Mouse (Mus musculus) myocyte (in vitro differentiated cells): Measurements from ENCODE around the gene Galnt3. TPM values are rescaled to one million over a fixed set of nuclear protein-coding genes. Genes with fewer than 3 reads are reported as not detected.

ENCODE experiments used
- H3K27me3 ChIP-seq: one replicate; pipeline ENCODE4 v1.6.1; 2011; ENCODE audit not compliant: control insufficient read depth, insufficient read depth, insufficient read length
- H3K36me3 ChIP-seq: one replicate; pipeline ENCODE4 v1.6.1; 2011; ENCODE audit not compliant: control insufficient read depth, insufficient read depth
- H3K4me2 ChIP-seq: one replicate; pipeline ENCODE4 v1.6.1; 2011; ENCODE audit warnings: low read depth, control low read depth
- H3K4me3 ChIP-seq: one replicate; pipeline ENCODE4 v1.5.1; 2011; ENCODE audit warnings: mild to moderate bottlenecking, control low read depth, moderate library complexity
- H3K79me2 ChIP-seq: one replicate; pipeline ENCODE4 v1.6.1; 2011; ENCODE audit not compliant: control insufficient read depth, insufficient read depth
- H3ac ChIP-seq: one replicate; pipeline ENCODE4 v1.6.1; 2011; ENCODE audit not compliant: control insufficient read depth, insufficient read length
- CEBPB ChIP-seq: IDR thresholded peaks from 2 replicates; pipeline ENCODE4 v1.6.1; 2011; ENCODE audit warnings: mild to moderate bottlenecking, moderate library complexity; ENCODE audit not compliant: poor library complexity, insufficient read depth, severe bottlenecking
- E2F4 ChIP-seq: IDR thresholded peaks from one replicate; pipeline ENCODE4 v1.6.1; 2011; ENCODE audit warnings: mild to moderate bottlenecking, control low read depth, moderate library complexity; ENCODE audit not compliant: insufficient read depth
- MAX ChIP-seq: IDR thresholded peaks from one replicate; pipeline ENCODE4 v1.6.1; 2011; ENCODE audit warnings: low read depth, mild to moderate bottlenecking, control low read depth
- MYOD1 ChIP-seq, 3 experiments: IDR thresholded peaks; one replicate each; pipeline ENCODE4 v1.6.1; 2011; ENCODE audit warnings: control low read depth in 2 of 3, low read depth in 2 of 3, mild to moderate bottlenecking in 2 of 3, moderate library complexity in 1 of 3; ENCODE audit not compliant: insufficient read length in 2 of 3, control insufficient read depth in 1 of 3
- MYOG ChIP-seq, 3 experiments: IDR thresholded peaks; one replicate each; pipeline ENCODE4 v1.6.1; 2011; ENCODE audit warnings: control low read depth in 2 of 3, low read depth in 2 of 3, mild to moderate bottlenecking in 2 of 3; ENCODE audit not compliant: insufficient read length in 2 of 3, control insufficient read depth in 1 of 3, insufficient read depth in 1 of 3
- POLR2A ChIP-seq: IDR thresholded peaks from one replicate; pipeline ENCODE4 v1.6.1; 2011; ENCODE audit warnings: low read depth, mild to moderate bottlenecking, control low read depth, moderate library complexity; ENCODE audit not compliant: insufficient read length
- POLR2AphosphoS2 ChIP-seq: IDR thresholded peaks from one replicate; pipeline ENCODE4 v1.6.1; 2011; ENCODE audit warnings: low read depth, control low read depth; ENCODE audit not compliant: insufficient read length
- REST ChIP-seq: IDR thresholded peaks from one replicate; pipeline ENCODE4 v1.6.1; 2011; ENCODE audit warnings: mild to moderate bottlenecking, control low read depth, moderate library complexity; ENCODE audit not compliant: insufficient read depth, insufficient read length
- SRF ChIP-seq: IDR thresholded peaks from one replicate; pipeline ENCODE4 v1.6.1; 2011; ENCODE audit warnings: low read depth; ENCODE audit not compliant: control insufficient read depth, insufficient read length
- TCF12 ChIP-seq: IDR thresholded peaks from one replicate; pipeline ENCODE4 v1.6.1; 2011; ENCODE audit warnings: mild to moderate bottlenecking, control low read depth; ENCODE audit not compliant: poor library complexity, insufficient read depth, severe bottlenecking
- TCF3 ChIP-seq: IDR thresholded peaks from one replicate; pipeline ENCODE4 v1.6.1; 2011; ENCODE audit warnings: low read depth, control low read depth; ENCODE audit not compliant: insufficient read length
- USF1 ChIP-seq: IDR thresholded peaks from one replicate; pipeline ENCODE4 v1.6.1; 2011; ENCODE audit warnings: low read depth, mild to moderate bottlenecking, control low read depth, moderate library complexity
- polyA plus RNA-seq: library from polyadenylated mRNA; unstranded; fragments of >200 nt; fragmentation: generic; extraction: Trizol; gene quantifications from one replicate; pipeline ENCODE4 v1.2.1, GENCODE M21; 2012; ENCODE audit warnings: missing spikeins

The Galnt3 gene
- polyA plus RNA-seq, 1 experiment = 0.25 TPM

DNA sequence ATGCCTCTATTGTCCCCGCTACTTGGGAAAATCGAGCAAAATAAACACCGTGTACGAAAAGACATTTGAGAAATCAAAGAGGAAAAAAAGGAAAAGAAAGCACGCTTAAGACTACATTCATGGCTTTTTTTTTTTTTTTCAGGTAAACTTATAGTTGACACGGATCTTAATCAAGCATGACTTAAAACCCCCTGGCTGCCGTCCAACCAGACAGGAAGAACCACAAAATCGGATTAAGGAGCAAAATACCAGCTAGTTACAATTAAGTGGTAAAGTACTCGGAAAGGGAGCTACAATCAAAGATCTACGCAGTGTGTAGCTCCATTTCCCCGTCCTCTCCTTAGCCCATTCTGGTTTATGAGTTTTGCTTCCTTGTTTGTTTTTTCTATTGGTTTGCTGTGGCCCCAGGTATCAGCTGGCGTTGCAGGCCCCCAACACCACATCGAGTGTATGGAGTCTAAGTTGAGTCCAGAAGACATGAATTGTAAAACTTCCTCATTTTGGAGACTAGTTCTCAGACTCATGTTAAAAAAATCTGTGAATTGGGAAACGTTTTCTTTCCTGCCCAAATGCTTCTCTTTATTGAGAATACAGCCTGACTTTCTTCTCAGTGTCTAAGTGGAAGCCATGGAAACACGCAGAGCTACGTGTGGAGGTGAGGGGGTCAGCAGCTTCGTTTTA is 24.0 kb downstream of the Galnt3 start:
- H3K4me2 ChIP-seq = no peak overlapping the region
- no peaks in the 10 kb centered on the region for H3K79me2 ChIP-seq
- no peaks in the 10 kb centered on the region for H3K27me3 ChIP-seq
- no peak overlapping the region for H3ac ChIP-seq
- H3K36me3 ChIP-seq = no peaks in the 10 kb centered on the region
- TF ChIP-seq POLR2AphosphoS2 (no peak), REST (no peak), SRF (no peak), POLR2A (no peak), E2F4 (no peak), CEBPB (no peak), USF1 (no peak), TCF12 (no peak), TCF3 (no peak), MYOG (IDR thresholded peaks at IDR 0.05; ENCODE audit: control insufficient read depth in 1 of 3, insufficient read depth in 1 of 3, insufficient read length in 2 of 3, low read depth in 2 of 3) (no peak), MAX (no peak), MYOD1 (IDR thresholded peaks at IDR 0.05; ENCODE audit: control insufficient read depth in 1 of 3, insufficient read length in 2 of 3, low read depth in 2 of 3) (no peak)
- no peak overlapping the region for H3K4me3 ChIP-seq

DNA sequence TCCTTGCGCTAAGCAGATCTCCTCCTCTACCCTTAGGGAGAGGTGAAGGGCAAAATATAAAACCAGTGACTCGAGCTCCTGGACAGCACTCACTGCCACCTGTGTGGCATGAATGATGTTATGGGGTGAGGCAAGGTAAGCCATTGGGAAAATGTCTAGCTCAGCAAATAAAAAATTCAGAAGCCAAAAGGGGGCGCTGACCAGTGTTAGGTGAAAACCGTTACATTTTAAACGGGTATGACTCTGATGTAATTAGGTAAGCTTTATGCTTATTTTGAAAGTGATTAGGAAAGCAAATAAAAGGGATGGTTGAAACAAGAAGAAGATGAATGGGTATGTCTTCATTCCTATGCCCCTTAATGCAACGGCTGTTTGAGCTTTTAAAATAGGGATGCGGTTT is 24.6 kb downstream of the Galnt3 start:
- H3ac ChIP-seq = no peak overlapping the region
- H3K27me3 ChIP-seq = no peaks in the 10 kb centered on the region
- H3K4me2 ChIP-seq = no peak overlapping the region
- no peak for TF ChIP-seq MYOD1 (IDR thresholded peaks at IDR 0.05; ENCODE audit: control insufficient read depth in 1 of 3, insufficient read length in 2 of 3, low read depth in 2 of 3)
- no peak for TF ChIP-seq TCF12
- no peak for TF ChIP-seq MAX
- no peak for TF ChIP-seq REST
- no peaks in the 10 kb centered on the region for H3K79me2 ChIP-seq
- no peak overlapping the region for H3K4me3 ChIP-seq
- no peaks in the 10 kb centered on the region for H3K36me3 ChIP-seq

DNA sequence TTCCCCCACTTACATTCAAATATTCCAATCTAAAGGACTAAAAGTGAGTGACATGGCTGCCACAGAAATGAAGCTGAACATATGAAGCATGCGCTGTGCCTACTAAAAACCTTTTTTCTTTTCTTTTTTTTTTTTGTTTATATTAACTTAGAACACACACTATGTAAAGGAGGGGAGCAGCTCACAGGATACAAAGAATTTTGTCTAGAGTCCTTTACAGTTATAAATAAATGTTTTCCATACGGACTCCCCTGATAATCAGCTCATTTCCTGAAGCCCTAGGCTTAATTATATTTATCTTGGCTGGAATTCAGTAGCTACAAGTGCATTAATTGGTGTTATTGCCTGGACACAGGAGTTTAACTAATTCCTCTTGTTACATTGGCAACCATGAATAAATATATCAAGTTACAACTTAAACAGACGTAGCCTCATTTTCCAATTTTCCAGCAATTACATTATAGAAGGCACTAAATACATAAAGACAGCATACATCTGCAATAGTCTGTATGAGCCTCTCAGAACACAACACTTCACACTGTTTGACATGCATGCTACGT is 30.1 kb downstream of the Galnt3 start:
- TF ChIP-seq CEBPB (no peak), POLR2A (no peak), E2F4 (no peak), MYOG (IDR thresholded peaks at IDR 0.05; ENCODE audit: control insufficient read depth in 1 of 3, insufficient read depth in 1 of 3, insufficient read length in 2 of 3, low read depth in 2 of 3) (no peak), MYOD1 (IDR thresholded peaks at IDR 0.05; ENCODE audit: control insufficient read depth in 1 of 3, insufficient read length in 2 of 3, low read depth in 2 of 3) (no peak), SRF (no peak), USF1 (no peak), REST (no peak), MAX (no peak), TCF3 (no peak), POLR2AphosphoS2 (no peak), TCF12 (no peak)
- H3K27me3 ChIP-seq = no peaks in the 10 kb centered on the region
- no peaks in the 10 kb centered on the region for H3K36me3 ChIP-seq
- H3K4me3 ChIP-seq = no peak overlapping the region
- H3K4me2 ChIP-seq = no peak overlapping the region
- H3K79me2 ChIP-seq = no peaks in the 10 kb centered on the region
- no peak overlapping the region for H3ac ChIP-seq

- no peak overlapping the region for H3ac ChIP-seq
- no peak for TF ChIP-seq MAX
- no peak for TF ChIP-seq CEBPB
- no peak for TF ChIP-seq MYOD1 (IDR thresholded peaks at IDR 0.05; ENCODE audit: control insufficient read depth in 1 of 3, insufficient read length in 2 of 3, low read depth in 2 of 3)
- H3K27me3 ChIP-seq = no peaks in the 10 kb centered on the region
- no peaks in the 10 kb centered on the region for H3K36me3 ChIP-seq
- H3K4me3 ChIP-seq = no peak overlapping the region
- no peaks in the 10 kb centered on the region for H3K79me2 ChIP-seq
- no peak overlapping the region for H3K4me2 ChIP-seq
These were observed 33.5 kb downstream of the Galnt3 start for GRCm38 (mm10) chr2:66091296-66091695.

- TF ChIP-seq SRF (no peak), CEBPB (no peak), MAX (no peak), E2F4 (no peak)
- H3K4me2 ChIP-seq = no peak overlapping the region
- H3K36me3 ChIP-seq = no peaks in the 10 kb centered on the region
These were observed 42.9 kb downstream of the Galnt3 start for GRCm38 (mm10) chr2:66081876-66082275.

More at GRCm38 (mm10) chr2:66081876-66082275, 42.9 kb downstream of the Galnt3 start:
- Histone ChIP-seq H3K4me3 (no peak overlapping the region), H3K79me2 (no peaks in the 10 kb centered on the region), H3K27me3 (no peaks in the 10 kb centered on the region), H3ac (no peak overlapping the region)
